Mouse (Mus musculus) layer of hippocampus, adult 11-12 months (tissue): ENCODE results near the gene Lrig3.

Source experiments
- DNase-seq: peaks from one replicate; pipeline ENCODE4 v3.0.0; 2022; ENCODE audit warnings: low spot score

The Lrig3 gene

GRCm38 (mm10) chr10:125964709-125965108 lies 1.3 kb upstream of the Lrig3 start:
- DNase-seq, result no peak

GRCm38 (mm10) chr10:125966481-125967251 lies 698 bp downstream of the Lrig3 start:
- no peak for DNase-seq

- DNase-seq, result no peak
Measured at GRCm38 (mm10) chr10:125967436-125968160, 1.6 kb downstream of the Lrig3 start.

GRCm38 (mm10) chr10:125968191-125969132 lies 2.5 kb downstream of the Lrig3 start:
- no peak for DNase-seq

GRCm38 (mm10) chr10:125969133-125969490 lies 3.1 kb downstream of the Lrig3 start:
- no peak for DNase-seq

- DNase-seq, result no peak
Measured at GRCm38 (mm10) chr10:125970031-125970430, 4.1 kb downstream of the Lrig3 start.

GRCm38 (mm10) chr10:125970500-125970899 lies 4.5 kb downstream of the Lrig3 start:
- no peak for DNase-seq

- no peak for DNase-seq
Measured at GRCm38 (mm10) chr10:125973726-125974125, 7.8 kb downstream of the Lrig3 start.

GRCm38 (mm10) chr10:125981938-125982337 lies 16.0 kb downstream of the Lrig3 start:
- DNase-seq, result no peak

GRCm38 (mm10) chr10:125984473-125985035 lies 18.6 kb downstream of the Lrig3 start:
- no peak for DNase-seq

- no peak for DNase-seq
Measured at GRCm38 (mm10) chr10:125985795-125986194, 19.8 kb downstream of the Lrig3 start.

- no peak for DNase-seq
Measured at GRCm38 (mm10) chr10:125986443-125986842, 20.5 kb downstream of the Lrig3 start.

GRCm38 (mm10) chr10:125987307-125987706 lies 21.3 kb downstream of the Lrig3 start:
- DNase-seq, result no peak

- DNase-seq, result no peak
Measured at GRCm38 (mm10) chr10:125988037-125988436, 22.1 kb downstream of the Lrig3 start.

- DNase-seq, result peak; percentile 29
Measured at GRCm38 (mm10) chr10:125989890-125990289, 23.9 kb downstream of the Lrig3 start.

- no peak for DNase-seq
Measured at GRCm38 (mm10) chr10:125990394-125990793, 24.4 kb downstream of the Lrig3 start.

GRCm38 (mm10) chr10:125991819-125992218 lies 25.9 kb downstream of the Lrig3 start:
- DNase-seq, result no peak

GRCm38 (mm10) chr10:125994855-125995254 lies 28.9 kb downstream of the Lrig3 start:
- DNase-seq, result peak; percentile 18

- no peak for DNase-seq
Measured at GRCm38 (mm10) chr10:125995701-125996100, 29.7 kb downstream of the Lrig3 start.

GRCm38 (mm10) chr10:125996989-125997388 lies 31.0 kb downstream of the Lrig3 start:
- DNase-seq, result peak; percentile 25

- no peak for DNase-seq
Measured at GRCm38 (mm10) chr10:125999561-125999960, 33.6 kb downstream of the Lrig3 start.

- DNase-seq, result no peak
Measured at GRCm38 (mm10) chr10:126000861-126001390, 35.0 kb downstream of the Lrig3 start.
